Comparison of ENCODE assay signal across 8 mouse cellular contexts in genomic region chr4:150655989-150656388, GRCm38 (mm10). TPM values are rescaled to one million over a fixed set of nuclear protein-coding genes. Genes with fewer than 3 reads are reported as not detected.
DNase-seq lines count a peak whose midpoint lies in the region; ATAC-seq and TF ChIP-seq lines count a peak whose summit lies in the region.

No protein-coding gene starts in this region.

- no peak overlapping the region for H3K27ac ChIP-seq in gastrocnemius, adult 2 months
- no peak overlapping the region for H3K27ac ChIP-seq in hindbrain, postnatal 0 days
- H3K27ac ChIP-seq in macrophage: no peak overlapping the region

- intact Hi-C loops in gastrocnemius, adult 2 months (cut with DNase I): loop anchor here (1.0 to 2.0 kb wide), 3 partner anchors 195 to 310 kb away; no protein-coding TSS in a partner anchor

- peak overlapping the region; percentile 34; the same call in 1 of the 2 replicates for H3K4me2 ChIP-seq in hindbrain, postnatal 0 days (ENCODE audit: low read depth, low read length)

- no peaks in the 10 kb centered on the region for H3K27me3 ChIP-seq in hindbrain, postnatal 0 days (ENCODE audit: insufficient read depth, low read length)

- ATAC-seq in hindbrain, postnatal 0 days: peak; percentile 80

- no peaks in the 10 kb centered on the region for H3K79me2 ChIP-seq in macrophage (ENCODE audit: inconsistent target)

- TF ChIP-seq CTCF in gastrocnemius, adult 2 months (IDR thresholded peaks at IDR 0.05): peak; percentile 98
- peak; percentile 96 for TF ChIP-seq CTCF in hindbrain, postnatal 0 days (IDR thresholded peaks at IDR 0.05; ENCODE audit: low read depth)

- no peak overlapping the region for H3K9ac ChIP-seq in hindbrain, postnatal 0 days (replicated peaks; ENCODE audit: low read length)

- H3K36me3 ChIP-seq in hindbrain, postnatal 0 days (ENCODE audit: insufficient read depth, low read length): no peaks in the 10 kb centered on the region
- H3K36me3 ChIP-seq in macrophage (ENCODE audit: inconsistent target): no peaks in the 10 kb centered on the region

- no peaks in the 10 kb centered on the region for H3K9me3 ChIP-seq in hindbrain, postnatal 0 days (ENCODE audit: low read length)

- H3K4me1 ChIP-seq in hindbrain, postnatal 0 days (ENCODE audit: insufficient read depth, low read length): no peaks in the 10 kb centered on the region

- DNase-seq in R1 (ENCODE audit: low read depth, low spot score): peak; percentile 80
- DNase-seq in cerebellum, postnatal 4 days (ENCODE audit: low spot score in 2 of 2): peak; percentile 80 to 92
- DNase-seq in gastrocnemius, adult 2 months: peak; percentile 90
- DNase-seq in hindbrain, postnatal 0 days (ENCODE audit: low spot score): peak; percentile 91
- DNase-seq in left cerebral cortex, adult 18-20 months (ENCODE audit: low spot score in 2 of 2): peak; percentile 85 to 88
- DNase-seq in retina, postnatal 7 days (ENCODE audit: low read depth, low spot score): peak; percentile 61
- DNase-seq in urinary bladder, adult 18-20 months (ENCODE audit: low spot score in 2 of 2): peak; percentile 64 to 80

- WGBS in hindbrain, postnatal 0 days: 3% methylated on average over 17 of the region's 17 CpGs
- WGBS in macrophage (ENCODE audit: missing documents): 7% methylated on average over 15 of the region's 17 CpGs

- H3K4me3 ChIP-seq in gastrocnemius, adult 2 months: no peak overlapping the region
- H3K4me3 ChIP-seq in hindbrain, postnatal 0 days (ENCODE audit: low read length): no peak overlapping the region
- H3K4me3 ChIP-seq in macrophage (ENCODE audit: inconsistent target): peak overlapping the region; percentile 10; the same call in 1 of the 2 replicates

RNA-seq across cellular contexts. Expression of gene Slc45a1, which starts 4.0 kb away (rescaled TPM):
- not detected for total RNA-seq in gastrocnemius, adult 2 months (2021)
- total RNA-seq in hindbrain, postnatal 0 days (2014; rRNA removed): 49.6 and 51.3 TPM in 2 replicates
- 41.7 and 47.5 TPM in 2 replicates for polyA plus RNA-seq in hindbrain, postnatal 0 days (2015; fragmentation: Nextera tagmentation; extraction: Ambion mirVana)
- total RNA-seq in left cerebral cortex, adult 18-20 months (2021): 10 to 100 TPM; 49.1 to 49.4 TPM
- total RNA-seq in macrophage (2018; cell fraction: chromatin; rRNA removed): not detected
- total RNA-seq in macrophage (2018; cell fraction: cytosol; rRNA removed): not detected
- not detected for total RNA-seq in macrophage (2018; cell fraction: nucleus; rRNA removed)
- polyA plus RNA-seq in macrophage (2018): not detected in 3 replicates

Comparison
In these comparisons a context has a peak if more than half of its experiments do, and no peak if none do; other contexts are left out.
1. RNA of gene Slc45a1, which starts 4.0 kb away (total RNA-seq): 49.6 to 51.3 TPM in hindbrain, postnatal 0 days and 49.1 to 49.4 TPM in left cerebral cortex, adult 18-20 months; not detected in gastrocnemius, adult 2 months; every median in the first group is over 10 times any median in the second.
2. Peak in every context shown above with its lines, with median percentiles within 50 percentile points of each other: DNase-seq.